Mouse (Mus musculus): ENCODE data around the gene Rnf130.

DNA sequence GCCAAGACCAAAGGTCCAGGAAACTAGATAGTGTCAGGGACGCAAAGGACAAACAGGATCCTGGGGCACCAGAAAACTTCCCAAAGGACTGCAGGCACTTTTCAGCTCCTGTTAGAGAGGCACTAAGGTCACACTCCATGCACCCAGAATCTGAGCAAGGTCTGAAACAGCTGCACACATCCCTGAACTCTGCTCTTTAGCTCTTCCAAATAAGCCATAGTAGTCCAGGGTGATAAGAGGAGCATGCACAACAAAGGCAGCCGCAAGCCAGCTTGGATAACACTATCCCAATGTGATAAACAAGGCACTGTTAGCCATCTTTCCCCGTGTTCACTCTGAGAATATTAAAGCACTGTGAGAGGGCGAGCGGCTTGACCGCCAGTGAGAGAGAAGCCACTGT, 78.9 kb downstream of the Rnf130 start:
- TF ChIP-seq CTCF (IDR thresholded peaks at IDR 0.05; ENCODE audit: borderline replicate concordance, extremely low read depth, insufficient read depth, insufficient read length) (no peak), POLR2A (IDR thresholded peaks at IDR 0.05; ENCODE audit: borderline replicate concordance, extremely low read depth, insufficient read depth, insufficient read length, poor library complexity, severe bottlenecking) (no peak)
